Comparison of ENCODE assay signal across 29 mouse cellular contexts in the genomic region with DNA sequence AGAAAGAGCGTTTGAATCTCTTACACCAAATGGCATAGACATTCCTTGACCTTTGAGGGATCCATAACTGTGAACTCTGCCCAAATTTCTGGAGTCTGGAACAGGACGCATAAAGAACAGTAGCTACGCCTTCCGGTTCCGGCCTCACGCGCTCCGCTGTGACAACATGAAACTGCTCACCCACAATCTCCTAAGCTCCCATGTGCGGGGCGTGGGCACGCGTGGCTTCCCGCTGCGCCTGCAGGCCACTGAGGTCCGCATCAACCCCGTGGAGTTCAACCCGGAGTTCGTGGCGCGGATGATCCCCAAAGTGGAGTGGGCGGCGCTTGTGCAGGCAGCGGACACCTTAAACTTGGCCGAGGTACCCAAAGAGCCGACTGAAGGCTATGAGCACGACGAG. TPM values are rescaled to one million over a fixed set of nuclear protein-coding genes. Genes with fewer than 3 reads are reported as not detected.
DNase-seq lines count a peak whose midpoint lies in the region; ATAC-seq and TF ChIP-seq lines count a peak whose summit lies in the region.
"Not testable (repeated sequence)": the region's sequence is repeated elsewhere in the genome, so short reads cannot be mapped to it uniquely, and the experiment has no call there.
"Had no signal": no experiment of that assay in that cellular context is flagged by ENCODE, and none has a peak within 500 bp of the region (broad histone marks: within the 10 kb centered on the region; RNA-seq: fewer than 3 reads in every experiment).

No protein-coding gene starts in this region.

- H3K27ac ChIP-seq in heart, adult 2 months, result peak overlapping the region; percentile 69
- not testable (repeated sequence) for H3K27ac ChIP-seq in liver, postnatal 0 days (ENCODE audit: low read depth)

- not testable (repeated sequence) for DNase-seq in heart, adult 2 months; liver, postnatal 0 days

- peaks cover 20% of the 10 kb centered on the region for H3K4me1 ChIP-seq in heart, adult 2 months (ENCODE audit: control insufficient read depth, insufficient read depth, low read length)
- not testable (repeated sequence) for H3K4me1 ChIP-seq in liver, postnatal 0 days (ENCODE audit: insufficient read depth)

- not testable (repeated sequence) for H3K4me2 ChIP-seq in liver, postnatal 0 days (ENCODE audit: low read depth, low read length)

- not testable (repeated sequence) for H3K9ac ChIP-seq in heart, adult 2 months (ENCODE audit: low read depth, low read length); liver, postnatal 0 days (replicated peaks)

- not testable (repeated sequence) for TF ChIP-seq EP300 in heart, adult 2 months (IDR thresholded peaks at IDR 0.05; ENCODE audit: insufficient read depth, low read depth, low read length); liver, postnatal 0 days (IDR thresholded peaks at IDR 0.05; ENCODE audit: low read depth)

- not testable (repeated sequence) for H3K9me3 ChIP-seq in liver, postnatal 0 days (ENCODE audit: low read length)

- not testable (repeated sequence) for H3K4me3 ChIP-seq in heart, adult 2 months; liver, postnatal 0 days (ENCODE audit: low read depth, low read length)

- intact Hi-C loops in heart, adult 2 months (cut with DNase I), result not testable (repeated sequence)

- H3K36me3 ChIP-seq in heart, adult 2 months (ENCODE audit: control insufficient read depth, insufficient read depth, low read length); liver, postnatal 0 days (replicated peaks; ENCODE audit: insufficient read depth, low read length): not testable (repeated sequence)

- not testable (repeated sequence) for TF ChIP-seq CTCF in heart, adult 2 months (IDR thresholded peaks at IDR 0.05); liver, postnatal 0 days (IDR thresholded peaks at IDR 0.05; ENCODE audit: low read depth)

- not testable (repeated sequence) for TF ChIP-seq POLR2A in heart, adult 2 months (IDR thresholded peaks at IDR 0.05; ENCODE audit: insufficient read depth, low read depth, low read length)

- 86% methylated on average over 27 of the region's 27 CpGs for WGBS in heart, adult 2 months
- 78% methylated on average over 27 of the region's 27 CpGs for WGBS in liver, postnatal 0 days (ENCODE audit: insufficient replicate concordance)

- H3K79me2 ChIP-seq in heart, adult 2 months (replicated peaks; ENCODE audit: control insufficient read depth, insufficient read depth, low read length), result not testable (repeated sequence)

- peak; percentile 57 for ATAC-seq in common myeloid progenitor, adult 5-6 weeks (replicated peaks; ENCODE audit: low read depth, poor library complexity, severe bottlenecking)
- peak; percentile 41; the same call in 1 of the 2 replicates for ATAC-seq in frontal cortex, adult (ENCODE audit: low TSS enrichment)
- 0 out of 2 replicates have a peak, but pooled peaks have one; percentile 13 for ATAC-seq in liver, postnatal 0 days
- ATAC-seq in megakaryocyte progenitor cell, adult 5-6 weeks (replicated peaks; ENCODE audit: poor library complexity), result peak; percentile 66
- ATAC-seq in neutrophil, adult 5-6 weeks (ENCODE audit: extremely low read depth, insufficient number of reproducible peaks, low FRiP score, poor library complexity, severe bottlenecking), result peak; percentile 69

- not testable (repeated sequence) for H3K27me3 ChIP-seq in heart, adult 2 months (ENCODE audit: control insufficient read depth, insufficient read depth, low read length); liver, postnatal 0 days (ENCODE audit: insufficient read depth, low read length)

RNA-seq across cellular contexts. Expression of gene Rbp7, which starts 2.4 kb away (rescaled TPM):
- total RNA-seq in common myeloid progenitor, adult 5-6 weeks (2017), result not detected in 2 replicates
- total RNA-seq in heart, adult 2 months (2021), result 10 to 100 TPM; 56.2 to 61.6 TPM
- polyA plus RNA-seq in heart, adult 2 months (2012; rRNA removed), result 8.7 and 22.9 TPM in 2 replicates
- 0.21 TPM in 1 of 2 replicates, not detected in the other for polyA plus RNA-seq in liver, postnatal 0 days (2015; fragmentation: Nextera tagmentation; extraction: Ambion mirVana)
- total RNA-seq in megakaryocyte progenitor cell, adult 5-6 weeks (2015), result not detected in 2 replicates
- total RNA-seq in megakaryocyte progenitor cell, adult 5-6 weeks (2017), result not detected in 2 replicates
- total RNA-seq in neutrophil, adult 5-6 weeks (2017), result not detected in 2 replicates
- polyA plus RNA-seq: activated CD4-positive, CD25-positive, alpha-beta regulatory T cell, adult 4 months; brain, embryonic 14.5 days; C2C12; CD4-positive, CD25-positive, alpha-beta regulatory T cell, adult 4 months; erythroblast, embryonic 14.5 days; forebrain, embryonic 10.5 days; forebrain, embryonic 13.5 days; forebrain, embryonic 16.5 days; hindbrain, embryonic 10.5 days; hindbrain, embryonic 13.5 days; hindbrain, embryonic 16.5 days had no signal

RNA-seq across cellular contexts. Expression of gene Tmem274, which starts 20.0 kb away (rescaled TPM):
- total RNA-seq in common myeloid progenitor, adult 5-6 weeks (2017), result not detected in 2 replicates
- not detected for total RNA-seq in heart, adult 2 months (2021)
- polyA plus RNA-seq in heart, adult 2 months (2012; rRNA removed), result not detected in 2 replicates
- not detected in 2 replicates for polyA plus RNA-seq in liver, postnatal 0 days (2015; fragmentation: Nextera tagmentation; extraction: Ambion mirVana)
- not detected in 2 replicates for total RNA-seq in megakaryocyte progenitor cell, adult 5-6 weeks (2015)
- total RNA-seq in megakaryocyte progenitor cell, adult 5-6 weeks (2017), result not detected in 2 replicates
- total RNA-seq in neutrophil, adult 5-6 weeks (2017), result not detected in 2 replicates
- total RNA-seq: adrenal gland, adult 8-10 months; adrenal gland, postnatal 25 days; ES-E14; gastrocnemius, adult 8-10 months; gastrocnemius, postnatal 25 days; heart, adult 8-10 months; heart, postnatal 25 days had no signal
- polyA plus RNA-seq: brain, embryonic 14.5 days; C2C12; erythroblast, embryonic 14.5 days; forebrain, embryonic 16.5 days; frontal cortex, adult 2 months; gonadal fat pad, adult 2 months; heart, embryonic 11.5 days; heart, embryonic 14.5 days; hindbrain, embryonic 13.5 days; hindbrain, embryonic 16.5 days; intestine, embryonic 15.5 days had no signal

RNA-seq across cellular contexts. Expression of gene Nmnat1, which starts 27.8 kb away (rescaled TPM):
- 11.3 and 15.5 TPM in 2 replicates for total RNA-seq in common myeloid progenitor, adult 5-6 weeks (2017)
- 10 to 100 TPM; 29.4 to 36.1 TPM for total RNA-seq in heart, adult 2 months (2021)
- 20.6 and 26.2 TPM in 2 replicates for polyA plus RNA-seq in heart, adult 2 months (2012; rRNA removed)
- polyA plus RNA-seq in liver, postnatal 0 days (2015; fragmentation: Nextera tagmentation; extraction: Ambion mirVana), result 6.4 and 6.8 TPM in 2 replicates
- 7.4 and 8.0 TPM in 2 replicates for total RNA-seq in megakaryocyte progenitor cell, adult 5-6 weeks (2015)
- 12.4 and 14.4 TPM in 2 replicates for total RNA-seq in megakaryocyte progenitor cell, adult 5-6 weeks (2017)
- 3.9 and 4.3 TPM in 2 replicates for total RNA-seq in neutrophil, adult 5-6 weeks (2017)

RNA-seq across cellular contexts. Expression of gene Lzic, which starts 27.9 kb away (rescaled TPM):
- 37.7 and 83.2 TPM in 2 replicates for total RNA-seq in common myeloid progenitor, adult 5-6 weeks (2017)
- 10 to 100 TPM; 62.1 to 66.9 TPM for total RNA-seq in heart, adult 2 months (2021)
- 20.2 and 23.8 TPM in 2 replicates for polyA plus RNA-seq in heart, adult 2 months (2012; rRNA removed)
- 7.7 and 8.2 TPM in 2 replicates for polyA plus RNA-seq in liver, postnatal 0 days (2015; fragmentation: Nextera tagmentation; extraction: Ambion mirVana)
- 25.2 and 26.8 TPM in 2 replicates for total RNA-seq in megakaryocyte progenitor cell, adult 5-6 weeks (2015)
- total RNA-seq in megakaryocyte progenitor cell, adult 5-6 weeks (2017), result 81.4 and 111 TPM in 2 replicates
- 29.5 and 62.7 TPM in 2 replicates for total RNA-seq in neutrophil, adult 5-6 weeks (2017)

RNA-seq across cellular contexts. Expression of gene Ube4b, which starts 30.6 kb away (rescaled TPM):
- total RNA-seq in common myeloid progenitor, adult 5-6 weeks (2017), result 48.4 and 55.1 TPM in 2 replicates
- total RNA-seq in heart, adult 2 months (2021), result 10 to 100 TPM; 39.6 to 41.6 TPM
- polyA plus RNA-seq in heart, adult 2 months (2012; rRNA removed), result 37.5 and 40.2 TPM in 2 replicates
- polyA plus RNA-seq in liver, postnatal 0 days (2015; fragmentation: Nextera tagmentation; extraction: Ambion mirVana), result 11.9 and 12.7 TPM in 2 replicates
- 42.0 and 43.2 TPM in 2 replicates for total RNA-seq in megakaryocyte progenitor cell, adult 5-6 weeks (2015)
- total RNA-seq in megakaryocyte progenitor cell, adult 5-6 weeks (2017), result 35.1 and 42.1 TPM in 2 replicates
- 38.9 and 46.8 TPM in 2 replicates for total RNA-seq in neutrophil, adult 5-6 weeks (2017)

Comparison
In these comparisons a context has a peak if more than half of its experiments do, and no peak if none do; other contexts are left out.
1. ATAC-seq: peak in every context shown above with its lines; median percentile 69 in neutrophil, adult 5-6 weeks; 66 in megakaryocyte progenitor cell, adult 5-6 weeks; 57 in common myeloid progenitor, adult 5-6 weeks; 41 in frontal cortex, adult; 13 in liver, postnatal 0 days.
2. RNA of gene Rbp7, which starts 2.4 kb away (total RNA-seq): 56.2 to 61.6 TPM in heart, adult 2 months; not detected in common myeloid progenitor, adult 5-6 weeks, not detected in megakaryocyte progenitor cell, adult 5-6 weeks and not detected in neutrophil, adult 5-6 weeks; every median in the first group is over 10 times any median in the second.